Mouse (Mus musculus) E14TG2a.4 (cell line): ENCODE measurements around the gene Adam8.

Experiments used
- H3K27me3 ChIP-seq: 2 replicates; pipeline ENCODE4 v1.6.1; 2014; ENCODE audit warnings: low read length, control low read depth; ENCODE audit not compliant: insufficient read depth
- H3K36me3 ChIP-seq: 2 replicates; pipeline ENCODE4 v1.6.1; 2014; ENCODE audit warnings: low read length, control low read depth; ENCODE audit not compliant: insufficient read depth
- H3K4me1 ChIP-seq: replicated peaks from 2 replicates; pipeline ENCODE4 v1.6.1; 2014; ENCODE audit warnings: low read depth, low read length, control low read depth
- H3K4me3 ChIP-seq: replicated peaks from 2 replicates; pipeline ENCODE4 v1.5.1; 2014; ENCODE audit warnings: mild to moderate bottlenecking, low read length
- H3K9me3 ChIP-seq: 2 replicates; pipeline ENCODE4 v1.6.1; 2014; ENCODE audit warnings: low read length, control low read depth
- CTCF ChIP-seq: conservative IDR thresholded peaks from 2 replicates; pipeline ENCODE4 v1.5.1; 2014; ENCODE audit warnings: low read length
- NANOG ChIP-seq: IDR thresholded peaks from 2 replicates; pipeline ENCODE4 v1.6.1; 2014; ENCODE audit warnings: borderline replicate concordance, low read length, mixed read lengths
- POU5F1 ChIP-seq: IDR thresholded peaks from 2 replicates; pipeline ENCODE4 v1.6.1; 2014; ENCODE audit warnings: low read length, borderline replicate concordance

Gene Adam8

DNA sequence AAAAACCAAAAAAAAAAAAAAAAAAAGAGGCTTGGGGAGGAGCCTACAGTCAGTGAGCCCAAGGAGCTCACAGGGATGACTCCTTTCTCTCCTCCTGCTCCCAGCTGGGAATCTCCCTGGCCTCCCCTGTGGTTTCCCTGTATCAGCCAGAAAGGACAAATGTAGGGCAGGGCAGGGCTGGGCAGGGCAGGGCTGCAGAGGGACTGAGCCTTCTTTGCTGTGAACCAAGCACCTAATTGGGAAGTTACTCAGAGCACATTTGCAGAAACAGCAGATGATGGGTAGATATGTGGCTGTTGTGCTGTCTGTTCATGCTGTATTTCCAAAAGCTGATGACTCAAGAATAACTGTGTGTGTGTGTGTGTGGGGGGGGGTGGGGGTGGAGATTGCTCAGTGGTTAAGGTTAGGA, 19.4 kb downstream of the Adam8 start:
- Histone ChIP-seq H3K4me3 (no peak overlapping the region), H3K9me3 (no peaks in the 10 kb centered on the region), H3K36me3 (no peaks in the 10 kb centered on the region), H3K27me3 (peaks cover 16% of the 10 kb centered on the region), H3K4me1 (peaks cover 77% of the 10 kb centered on the region)
- TF ChIP-seq CTCF, result no peak
- no peak for TF ChIP-seq NANOG
- no peak for TF ChIP-seq POU5F1

DNA sequence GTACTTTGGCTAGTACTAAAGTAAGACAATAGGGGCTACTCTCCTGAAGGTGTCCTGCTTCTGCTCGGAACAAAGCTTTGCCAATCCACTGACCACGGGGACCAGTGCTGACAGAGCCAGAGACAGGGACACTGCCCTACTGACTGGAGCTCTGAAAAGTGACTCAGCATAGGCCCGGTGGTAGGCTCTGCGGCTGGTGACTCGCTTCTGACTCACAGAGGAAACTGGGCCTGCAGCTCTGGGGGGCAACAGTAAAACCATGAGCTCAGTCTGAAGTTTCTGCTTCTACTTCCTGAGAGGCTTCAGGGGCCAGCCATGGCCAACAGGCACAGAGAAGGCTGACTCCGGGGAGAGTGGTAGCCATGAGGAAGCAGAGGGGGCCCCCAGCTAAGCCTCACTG, 20.9 kb downstream of the Adam8 start:
- TF ChIP-seq CTCF, result no peak
- no peak for TF ChIP-seq POU5F1
- no peak for TF ChIP-seq NANOG
- Histone ChIP-seq H3K36me3 (no peaks in the 10 kb centered on the region), H3K27me3 (peaks cover 19% of the 10 kb centered on the region; the same call in 1 of the 2 replicates), H3K4me3 (no peak overlapping the region), H3K4me1 (peaks cover 79% of the 10 kb centered on the region), H3K9me3 (no peaks in the 10 kb centered on the region)

GRCm38 (mm10) chr7:139970979-139971378, 21.4 kb downstream of the Adam8 start:
- H3K4me1 ChIP-seq, result peaks cover 75% of the 10 kb centered on the region
- peaks cover 19% of the 10 kb centered on the region for H3K27me3 ChIP-seq
- H3K9me3 ChIP-seq, result no peaks in the 10 kb centered on the region
- H3K4me3 ChIP-seq, result no peak overlapping the region
- H3K36me3 ChIP-seq, result no peaks in the 10 kb centered on the region
- no peak for TF ChIP-seq NANOG
- TF ChIP-seq CTCF, result no peak
- TF ChIP-seq POU5F1, result no peak

DNA sequence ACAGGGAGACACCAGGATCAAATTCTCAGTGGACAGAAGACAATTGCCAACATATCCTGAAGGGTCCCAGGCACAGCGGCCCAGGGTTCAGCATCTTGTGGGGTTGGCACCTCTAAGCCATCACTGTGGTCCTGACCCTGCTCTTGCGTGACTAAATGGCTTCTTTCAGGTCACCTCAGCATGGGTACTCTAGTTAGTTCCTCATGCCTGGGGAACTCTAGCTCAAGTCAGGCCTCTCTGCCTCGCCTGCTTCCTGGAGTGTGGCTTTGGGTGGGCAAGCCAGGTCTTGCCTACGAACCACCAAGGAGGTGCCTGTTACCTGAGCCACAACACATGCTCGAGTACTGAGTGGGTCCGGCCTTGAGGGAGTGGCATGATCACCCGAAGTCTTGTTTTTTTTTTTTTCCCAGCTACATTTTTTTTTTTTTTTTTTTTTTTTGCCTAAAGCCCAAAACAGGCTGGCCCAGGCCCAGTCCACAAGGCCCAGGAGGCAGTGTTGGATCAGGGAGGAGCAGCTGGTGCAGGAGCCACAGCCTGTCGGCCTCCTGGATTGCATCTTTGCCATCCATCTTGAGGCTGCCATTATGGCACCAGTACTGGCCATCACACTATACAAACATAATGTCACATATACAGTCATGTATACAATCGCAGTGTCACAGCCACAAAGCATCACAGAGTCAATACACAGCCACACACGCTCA, 22.0 kb downstream of the Adam8 start:
- peaks cover 21% of the 10 kb centered on the region for H3K27me3 ChIP-seq
- no peak overlapping the region for H3K4me3 ChIP-seq
- H3K36me3 ChIP-seq, result no peaks in the 10 kb centered on the region
- H3K9me3 ChIP-seq, result no peaks in the 10 kb centered on the region
- H3K4me1 ChIP-seq, result peaks cover 69% of the 10 kb centered on the region
- TF ChIP-seq NANOG, result no peak
- TF ChIP-seq POU5F1, result no peak
- TF ChIP-seq CTCF, result no peak

- no peak overlapping the region for H3K4me3 ChIP-seq
- H3K36me3 ChIP-seq, result no peaks in the 10 kb centered on the region
- peaks cover 61% of the 10 kb centered on the region for H3K4me1 ChIP-seq
- no peaks in the 10 kb centered on the region for H3K9me3 ChIP-seq
- H3K27me3 ChIP-seq, result peaks cover 29% of the 10 kb centered on the region
- TF ChIP-seq CTCF, result peak; percentile 70
- TF ChIP-seq NANOG, result no peak
- TF ChIP-seq POU5F1, result no peak
Observed at GRCm38 (mm10) chr7:139969348-139970130, 22.8 kb downstream of the Adam8 start.

- H3K27me3 ChIP-seq, result peaks cover 37% of the 10 kb centered on the region
- H3K9me3 ChIP-seq, result no peaks in the 10 kb centered on the region
- H3K36me3 ChIP-seq, result no peaks in the 10 kb centered on the region
- no peak overlapping the region for H3K4me3 ChIP-seq
- TF ChIP-seq POU5F1 (no peak), NANOG (no peak), CTCF (no peak)
- peaks cover 56% of the 10 kb centered on the region for H3K4me1 ChIP-seq
Observed at GRCm38 (mm10) chr7:139968428-139968827, 23.9 kb downstream of the Adam8 start.

DNA sequence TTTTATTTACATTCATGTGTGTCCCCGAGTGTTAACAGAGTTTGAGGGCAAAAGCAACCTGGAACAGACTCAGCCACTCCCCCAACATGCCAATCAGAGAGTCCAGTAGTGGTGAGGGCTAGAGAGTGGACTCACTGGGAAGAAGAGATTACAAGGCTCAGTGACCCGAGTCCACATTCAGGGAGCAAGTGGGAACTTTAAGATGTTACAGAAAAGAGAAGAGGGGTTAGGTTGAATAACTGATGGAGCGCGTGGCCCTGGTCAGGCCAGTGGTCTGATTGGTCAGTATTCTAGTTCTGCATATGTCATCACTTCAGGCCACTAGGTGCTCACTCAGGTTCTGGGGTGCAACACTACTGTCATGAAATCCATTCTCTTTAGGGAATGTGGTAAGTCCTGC, 25.2 kb downstream of the Adam8 start:
- peaks cover 43% of the 10 kb centered on the region for H3K27me3 ChIP-seq
- no peaks in the 10 kb centered on the region for H3K36me3 ChIP-seq
- no peaks in the 10 kb centered on the region for H3K9me3 ChIP-seq
- TF ChIP-seq POU5F1, result no peak
- TF ChIP-seq CTCF, result no peak
- TF ChIP-seq NANOG, result no peak
- peaks cover 45% of the 10 kb centered on the region for H3K4me1 ChIP-seq
- H3K4me3 ChIP-seq, result no peak overlapping the region

GRCm38 (mm10) chr7:139963814-139964213, 28.5 kb downstream of the Adam8 start:
- no peak overlapping the region for H3K4me3 ChIP-seq
- no peak for TF ChIP-seq NANOG
- no peak for TF ChIP-seq CTCF
- no peak for TF ChIP-seq POU5F1
- H3K36me3 ChIP-seq, result no peaks in the 10 kb centered on the region
- H3K9me3 ChIP-seq, result no peaks in the 10 kb centered on the region
- H3K27me3 ChIP-seq, result peaks cover 69% of the 10 kb centered on the region
- H3K4me1 ChIP-seq, result peaks cover 22% of the 10 kb centered on the region
